Mouse (Mus musculus) spleen, adult 2 months (tissue): ENCODE measurements around the gene Cdc7.

Experiments used
- CTCF ChIP-seq: fragments of 200-500 bp; IDR thresholded peaks from 2 replicates; pipeline ENCODE4 v1.5.1; 2011; ENCODE audit warnings: mild to moderate bottlenecking, inconsistent platforms; ENCODE audit not compliant: insufficient read depth, insufficient read length, insufficient replicate concordance; ENCODE audit errors: extremely low read depth
- POLR2A ChIP-seq: fragments of 200-500 bp; IDR thresholded peaks from 2 replicates; pipeline ENCODE4 v1.6.1; 2011; ENCODE audit warnings: low read depth, low read length, inconsistent platforms

GRCm38 (mm10) chr5:106964513-106965014, 442 bp downstream of the Cdc7 start:
- TF ChIP-seq CTCF (no peak), POLR2A (no peak)
